Mouse (Mus musculus): ENCODE measurements at regions not wholly inside any gene's neighbourhood (a gene's known extent, or its start where the extent isn't known, plus 50 kb on each side); places are given as distances from the start of the nearest gene placed in this dataset.

- no peak for DNase-seq (ENCODE audit: low spot score in 2 of 2)
Observed at GRCm38 (mm10) chr19:6684921-6685320, 142.1 kb upstream of the Slc22a12 start.

GRCm38 (mm10) chr19:6679392-6680307, 136.8 kb upstream of the Slc22a12 start:
- no peak for DNase-seq (ENCODE audit: low spot score in 2 of 2)

- no peak for DNase-seq (ENCODE audit: low spot score in 2 of 2)
Observed at GRCm38 (mm10) chr19:6677511-6677910, 134.7 kb upstream of the Slc22a12 start.

GRCm38 (mm10) chr19:6675586-6675985, 132.8 kb upstream of the Slc22a12 start:
- DNase-seq (ENCODE audit: low spot score in 2 of 2) = no peak

GRCm38 (mm10) chr19:6671696-6672095, 128.9 kb upstream of the Slc22a12 start:
- DNase-seq (ENCODE audit: low spot score in 2 of 2) = no peak

GRCm38 (mm10) chr19:6669881-6670280, 127.0 kb upstream of the Slc22a12 start:
- DNase-seq (ENCODE audit: low spot score in 2 of 2) = no peak

- DNase-seq (ENCODE audit: low spot score in 2 of 2) = no peak
Observed at GRCm38 (mm10) chr19:6668545-6668944, 125.7 kb upstream of the Slc22a12 start.

GRCm38 (mm10) chr19:6666187-6666722, 123.4 kb upstream of the Slc22a12 start:
- DNase-seq (ENCODE audit: low spot score in 2 of 2) = no peak

GRCm38 (mm10) chr19:6665264-6666054, 122.6 kb upstream of the Slc22a12 start:
- DNase-seq (ENCODE audit: low spot score in 2 of 2) = no peak

GRCm38 (mm10) chr19:6664311-6664952, 121.6 kb upstream of the Slc22a12 start:
- DNase-seq (ENCODE audit: low spot score in 2 of 2) = no peak

GRCm38 (mm10) chr19:6663391-6663790, 120.6 kb upstream of the Slc22a12 start:
- peak; percentile 59 to 65 for DNase-seq (ENCODE audit: low spot score in 2 of 2)

- DNase-seq (ENCODE audit: low spot score in 2 of 2) = no peak
Observed at GRCm38 (mm10) chr19:6662346-6662939, 119.6 kb upstream of the Slc22a12 start.

GRCm38 (mm10) chr19:6661508-6661871, 118.7 kb upstream of the Slc22a12 start:
- no peak for DNase-seq (ENCODE audit: low spot score in 2 of 2)

- no peak for DNase-seq (ENCODE audit: low spot score in 2 of 2)
Observed at GRCm38 (mm10) chr19:6660723-6661507, 118.1 kb upstream of the Slc22a12 start.

GRCm38 (mm10) chr19:6660157-6660556, 117.3 kb upstream of the Slc22a12 start:
- no peak for DNase-seq (ENCODE audit: low spot score in 2 of 2)

GRCm38 (mm10) chr19:6654550-6654949, 111.7 kb upstream of the Slc22a12 start:
- no peak for DNase-seq (ENCODE audit: low spot score in 2 of 2)

GRCm38 (mm10) chr19:6652775-6653174, 109.9 kb upstream of the Slc22a12 start:
- no peak for DNase-seq (ENCODE audit: low spot score in 2 of 2)

GRCm38 (mm10) chr19:6651192-6651591, 108.4 kb upstream of the Slc22a12 start:
- DNase-seq (ENCODE audit: low spot score in 2 of 2) = no peak

- no peak for DNase-seq (ENCODE audit: low spot score in 2 of 2)
Observed at GRCm38 (mm10) chr19:6649885-6650284, 107.1 kb upstream of the Slc22a12 start.

- no peak for DNase-seq (ENCODE audit: low spot score in 2 of 2)
Observed at GRCm38 (mm10) chr19:6647686-6648085, 104.9 kb upstream of the Slc22a12 start.

- DNase-seq (ENCODE audit: low spot score in 2 of 2) = no peak
Observed at GRCm38 (mm10) chr19:6647216-6647615, 104.4 kb upstream of the Slc22a12 start.

Data from urinary bladder, adult 18-20 months (tissue).